Mouse (Mus musculus) intestine, embryonic 14.5 days (tissue): ENCODE data around the gene Pla2g3. TPM values are rescaled to one million over a fixed set of nuclear protein-coding genes. Genes with fewer than 3 reads are reported as not detected.
A peak's percentile ranks its signal among the peaks of the same experiment; 100 is the strongest.

Experiments used
- ATAC-seq: fragments of 200-750 bp; cut with Nextera tagmentation; replicated peaks from 2 replicates; pipeline ENCODE4 v1.8.0; 2017; ENCODE audit warnings: low read depth, moderate number of reproducible peaks, moderate TSS enrichment, moderate library complexity; ENCODE audit not compliant: low FRiP score, low TSS enrichment
- DNase-seq: peaks from one replicate; pipeline ENCODE4 v3.0.0-alpha.2; 2018; ENCODE audit warnings: low spot score
- H3K27ac ChIP-seq: fragments of 300-500 bp; sonication (generic); 2 replicates; pipeline ENCODE4 v1.5.1; 2014; ENCODE audit warnings: low read depth, mild to moderate bottlenecking, control low read depth
- H3K27me3 ChIP-seq: fragments of 300-500 bp; sonication (generic); replicated peaks from 2 replicates; pipeline ENCODE4 v1.6.1; 2014; ENCODE audit warnings: low read length, control low read depth; ENCODE audit not compliant: control insufficient read depth, insufficient read depth
- H3K36me3 ChIP-seq: fragments of 300-500 bp; sonication (generic); 2 replicates; pipeline ENCODE4 v1.6.1; 2014; ENCODE audit warnings: low read length, control low read depth; ENCODE audit not compliant: control insufficient read depth, insufficient read depth
- H3K4me1 ChIP-seq: fragments of 300-500 bp; sonication (generic); replicated peaks from 2 replicates; pipeline ENCODE4 v1.6.1; 2014; ENCODE audit warnings: low read length, control low read depth, mixed read lengths; ENCODE audit not compliant: control insufficient read depth, insufficient read depth
- H3K4me2 ChIP-seq: fragments of 300-500 bp; sonication (generic); 2 replicates; pipeline ENCODE4 v1.6.1; 2014; ENCODE audit warnings: low read length
- H3K4me3 ChIP-seq: fragments of 300-500 bp; sonication (generic); 2 replicates; pipeline ENCODE4 v1.5.1; 2014; ENCODE audit warnings: low read depth, low read length, control low read depth, mixed read lengths
- H3K9ac ChIP-seq: fragments of 300-500 bp; sonication (generic); 2 replicates; pipeline ENCODE4 v1.6.1; 2014; ENCODE audit warnings: mild to moderate bottlenecking, low read length
- H3K9me3 ChIP-seq: fragments of 300-500 bp; sonication (generic); 2 replicates; pipeline ENCODE4 v1.6.1; 2016; ENCODE audit warnings: low read length, control low read depth; ENCODE audit not compliant: control insufficient read depth
- WGBS: fragments of 180-500 bp; shearing (Covaris S2); extraction: QIAGEN DNeasy Blood & Tissue Kit; methylation state at CpG from one replicate; pipeline ENCODE4 v1.1.7; 2014; 5-methylcytosine and 5-hydroxymethylcytosine counted together
- polyA plus RNA-seq: library from polyadenylated mRNA; unstranded; fragments of >200 nt; fragmentation: Nextera tagmentation; extraction: Ambion mirVana; gene quantifications from 2 replicates; pipeline ENCODE4 v1.2.1, GENCODE M21; 2014

Pla2g3 gene
- polyA plus RNA-seq, 1 experiment from 2014 or later, result 0.61 TPM

GRCm38 (mm10) chr11:3497296-3497695 lies 9.2 kb downstream of the Pla2g3 start:
- H3K4me1 ChIP-seq, result no peaks in the 10 kb centered on the region

GRCm38 (mm10) chr11:3502057-3502456 lies 14.0 kb downstream of the Pla2g3 start:
- H3K4me3 ChIP-seq, result no peak overlapping the region
- H3K4me2 ChIP-seq, result no peak overlapping the region
- H3K36me3 ChIP-seq, result no peaks in the 10 kb centered on the region
- no peaks in the 10 kb centered on the region for H3K9me3 ChIP-seq
- H3K9ac ChIP-seq, result no peak overlapping the region
- no peaks in the 10 kb centered on the region for H3K4me1 ChIP-seq
- DNase-seq (no peak), ATAC-seq (no peak)
- H3K27me3 ChIP-seq, result no peaks in the 10 kb centered on the region
- H3K27ac ChIP-seq, result no peak overlapping the region
- 78% methylated on average over 17 of the region's 17 CpGs for WGBS

More at GRCm38 (mm10) chr11:3497296-3497695, 9.2 kb downstream of the Pla2g3 start:
- Histone ChIP-seq H3K9me3 (no peaks in the 10 kb centered on the region), H3K4me2 (no peak overlapping the region), H3K36me3 (no peaks in the 10 kb centered on the region), H3K27ac (no peak overlapping the region), H3K9ac (no peak overlapping the region), H3K27me3 (no peaks in the 10 kb centered on the region), H3K4me3 (no peak overlapping the region)
- 93% methylated on average over 1 of the region's 1 CpGs for whole genome bisulfite sequencing
- ATAC-seq (no peak), DNase-seq (no peak)

- ATAC-seq, result no peak
- DNase-seq, result no peak
- WGBS, result 79% methylated on average over 18 of the region's 18 CpGs
- no peak overlapping the region for H3K4me2 ChIP-seq
- no peaks in the 10 kb centered on the region for H3K27me3 ChIP-seq
- no peak overlapping the region for H3K9ac ChIP-seq
- no peaks in the 10 kb centered on the region for H3K36me3 ChIP-seq
- no peak overlapping the region for H3K4me3 ChIP-seq
- H3K27ac ChIP-seq, result no peak overlapping the region
- no peaks in the 10 kb centered on the region for H3K4me1 ChIP-seq
- no peaks in the 10 kb centered on the region for H3K9me3 ChIP-seq
Observed at GRCm38 (mm10) chr11:3502459-3503072, 14.5 kb downstream of the Pla2g3 start.

GRCm38 (mm10) chr11:3503755-3504693 lies 15.9 kb downstream of the Pla2g3 start:
- WGBS, result 59% methylated on average over 11 of the region's 11 CpGs
- Histone ChIP-seq H3K27me3 (no peaks in the 10 kb centered on the region), H3K4me1 (peaks cover 5% of the 10 kb centered on the region; the same call in 1 of the 2 replicates), H3K4me3 (0 out of 2 replicates have a peak overlapping the region, but pooled peaks have one; percentile 7), H3K9ac (peak overlapping the region; percentile 20; the same call in 1 of the 2 replicates), H3K36me3 (no peaks in the 10 kb centered on the region), H3K27ac (no peak overlapping the region), H3K4me2 (peak overlapping the region; percentile 32), H3K9me3 (no peaks in the 10 kb centered on the region)
- DNase-seq, result no peak
- no peak; the same call in 1 of the 2 replicates for ATAC-seq

- DNase-seq (no peak), ATAC-seq (no peak)
- H3K27me3 ChIP-seq, result no peaks in the 10 kb centered on the region
- no peak overlapping the region for H3K4me3 ChIP-seq
- WGBS, result 35% methylated on average over 7 of the region's 7 CpGs
- H3K4me2 ChIP-seq, result no peak overlapping the region
- H3K9ac ChIP-seq, result no peak overlapping the region
- H3K27ac ChIP-seq, result no peak overlapping the region
- H3K4me1 ChIP-seq, result peaks cover 5% of the 10 kb centered on the region; the same call in 1 of the 2 replicates
- no peaks in the 10 kb centered on the region for H3K9me3 ChIP-seq
- no peaks in the 10 kb centered on the region for H3K36me3 ChIP-seq
Observed at GRCm38 (mm10) chr11:3508226-3508625, 20.1 kb downstream of the Pla2g3 start.

GRCm38 (mm10) chr11:3509181-3510085 lies 21.3 kb downstream of the Pla2g3 start:
- H3K4me3 ChIP-seq, result no peak overlapping the region
- H3K9me3 ChIP-seq, result no peaks in the 10 kb centered on the region
- no peaks in the 10 kb centered on the region for H3K36me3 ChIP-seq
- H3K4me2 ChIP-seq, result no peak overlapping the region
- DNase-seq (no peak), ATAC-seq (no peak)
- H3K27me3 ChIP-seq, result no peaks in the 10 kb centered on the region
- WGBS, result 65% methylated on average over 8 of the region's 8 CpGs
- no peak overlapping the region for H3K27ac ChIP-seq
- H3K4me1 ChIP-seq, result peaks cover 5% of the 10 kb centered on the region
- H3K9ac ChIP-seq, result no peak overlapping the region

- no peak overlapping the region for H3K4me3 ChIP-seq
- H3K4me2 ChIP-seq, result no peak overlapping the region
- no peak for DNase-seq
- WGBS, result 75% methylated on average over 2 of the region's 2 CpGs
- no peak for ATAC-seq
- H3K27me3 ChIP-seq, result no peaks in the 10 kb centered on the region
- no peaks in the 10 kb centered on the region for H3K9me3 ChIP-seq
- no peak overlapping the region for H3K9ac ChIP-seq
- peaks cover 5% of the 10 kb centered on the region for H3K4me1 ChIP-seq
- H3K27ac ChIP-seq, result no peak overlapping the region
- H3K36me3 ChIP-seq, result no peaks in the 10 kb centered on the region
Observed at GRCm38 (mm10) chr11:3510321-3510720, 22.2 kb downstream of the Pla2g3 start.

- DNase-seq, result no peak
- no peaks in the 10 kb centered on the region for H3K9me3 ChIP-seq
- no peak overlapping the region for H3K9ac ChIP-seq
- H3K27ac ChIP-seq, result no peak overlapping the region
- no peak overlapping the region for H3K4me3 ChIP-seq
- H3K27me3 ChIP-seq, result no peaks in the 10 kb centered on the region
- no peak for ATAC-seq
- no peaks in the 10 kb centered on the region for H3K36me3 ChIP-seq
- 86% methylated on average over 6 of the region's 6 CpGs for WGBS
- peaks cover 15% of the 10 kb centered on the region for H3K4me1 ChIP-seq
- no peak overlapping the region for H3K4me2 ChIP-seq
Observed at GRCm38 (mm10) chr11:3513291-3513690, 25.2 kb downstream of the Pla2g3 start.
